Mouse (Mus musculus): ENCODE measurements around the gene Plxnb1.

GRCm38 (mm10) chr9:109098969-109099368 is 3.8 kb downstream of the Plxnb1 start:
- no peak for TF ChIP-seq POLR2A (IDR thresholded peaks at IDR 0.05; ENCODE audit: borderline replicate concordance, low read depth, low read length)
- TF ChIP-seq CTCF (IDR thresholded peaks at IDR 0.05; ENCODE audit: low read depth, low read length): no peak
